Mouse (Mus musculus): ENCODE results near the gene Gabrb1. TPM values are rescaled to one million over a fixed set of nuclear protein-coding genes. Genes with fewer than 3 reads are reported as not detected.

Gabrb1 gene
- total and polyA plus RNA-seq, 3 experiments = 0.11 TPM; not detected in 2

GRCm38 (mm10) chr5:72191932-72192331 is 534.0 kb downstream of the Gabrb1 start:
- H3K36me3 ChIP-seq (replicated peaks) = no peaks in the 10 kb centered on the region
- ATAC-seq (ENCODE audit: extremely low read depth, insufficient number of reproducible peaks, low FRiP score, poor library complexity, severe bottlenecking) (no peak), DNase-seq (ENCODE audit: low spot score) (no peak)
- no peaks in the 10 kb centered on the region for H3K27me3 ChIP-seq (ENCODE audit: insufficient read depth, low read length)
- TF ChIP-seq CTCF (IDR thresholded peaks at IDR 0.05; ENCODE audit: low read depth, low read length) = no peak
- TF ChIP-seq GATA2 (IDR thresholded peaks at IDR 0.05; ENCODE audit: borderline replicate concordance, low read depth, low read length) = no peak
- TF ChIP-seq GATA1 (IDR thresholded peaks at IDR 0.05; ENCODE audit: borderline replicate concordance, low read length) = no peak
- TF ChIP-seq TAL1 (conservative IDR thresholded peaks at IDR 0.05; ENCODE audit: low read depth, low read length) = no peak
- no peak for TF ChIP-seq POLR2AphosphoS5 (IDR thresholded peaks at IDR 0.05; ENCODE audit: insufficient replicate concordance, low read depth, low read length)
- H3K9me3 ChIP-seq (replicated peaks) = no peaks in the 10 kb centered on the region
- no peak overlapping the region for H3K4me3 ChIP-seq (ENCODE audit: low read depth, low read length)
- no peaks in the 10 kb centered on the region; the same call in none of the 2 replicates for H3K4me1 ChIP-seq (ENCODE audit: insufficient read depth, low read depth, low read length)

- TF ChIP-seq TAL1 (conservative IDR thresholded peaks at IDR 0.05; ENCODE audit: low read depth, low read length) (no peak), CTCF (IDR thresholded peaks at IDR 0.05; ENCODE audit: low read depth, low read length) (no peak), GATA1 (IDR thresholded peaks at IDR 0.05; ENCODE audit: borderline replicate concordance, low read length) (no peak), POLR2AphosphoS5 (IDR thresholded peaks at IDR 0.05; ENCODE audit: insufficient replicate concordance, low read depth, low read length) (no peak), GATA2 (IDR thresholded peaks at IDR 0.05; ENCODE audit: borderline replicate concordance, low read depth, low read length) (no peak)
- Histone ChIP-seq H3K4me1 (ENCODE audit: insufficient read depth, low read depth, low read length) (no peaks in the 10 kb centered on the region; the same call in none of the 2 replicates), H3K36me3 (replicated peaks) (no peaks in the 10 kb centered on the region), H3K9me3 (replicated peaks) (no peaks in the 10 kb centered on the region), H3K4me3 (ENCODE audit: low read depth, low read length) (no peak overlapping the region), H3K27me3 (ENCODE audit: insufficient read depth, low read length) (no peaks in the 10 kb centered on the region)
- DNase-seq (ENCODE audit: low spot score) (no peak), ATAC-seq (ENCODE audit: extremely low read depth, insufficient number of reproducible peaks, low FRiP score, poor library complexity, severe bottlenecking) (no peak)
These were observed 537.5 kb downstream of the Gabrb1 start for GRCm38 (mm10) chr5:72195442-72195841.

Other genes starting within 250 kb of the Gabrb1 start
- gene Cox7b2, start 109.9 kb upstream of the Gabrb1 start, total RNA-seq (2014; fragmentation: Nextera tagmentation) = not detected in 2 replicates
- not detected in 2 replicates for gene Cox7b2, start 109.9 kb upstream of the Gabrb1 start, total RNA-seq (2017)
- gene Cox7b2, start 109.9 kb upstream of the Gabrb1 start, polyA plus RNA-seq (2012) = not detected in 2 replicates
- not detected in 2 replicates for gene Gabra4, start 195 bp downstream of the Gabrb1 start, total RNA-seq (2014; fragmentation: Nextera tagmentation)
- gene Gabra4, start 195 bp downstream of the Gabrb1 start, total RNA-seq (2017) = 0.16 and 0.17 TPM in 2 replicates
- not detected in 2 replicates for gene Gabra4, start 195 bp downstream of the Gabrb1 start, polyA plus RNA-seq (2012)

All from G1E (cell line).